Mouse (Mus musculus): ENCODE measurements around the gene Tstd2. TPM values are rescaled to one million over a fixed set of nuclear protein-coding genes. Genes with fewer than 3 reads are reported as not detected.

Gene Tstd2
- polyA plus RNA-seq, 1 experiment from 2014 or later, result 8.3 TPM

GRCm38 (mm10) chr4:46177496-46177895 lies 39.0 kb upstream of the Tstd2 start:
- H3K4me1 ChIP-seq (ENCODE audit: insufficient read depth), result no peaks in the 10 kb centered on the region
- H3K4me2 ChIP-seq (ENCODE audit: low read depth, low read length), result no peak overlapping the region
- DNase-seq (no peak), ATAC-seq (no peak)
- H3K9ac ChIP-seq (replicated peaks), result no peak overlapping the region
- TF ChIP-seq EP300 (IDR thresholded peaks at IDR 0.05; ENCODE audit: low read depth) (no peak), CTCF (IDR thresholded peaks at IDR 0.05; ENCODE audit: low read depth) (no peak)
- no peak overlapping the region for H3K27ac ChIP-seq (ENCODE audit: low read depth)
- H3K36me3 ChIP-seq (replicated peaks; ENCODE audit: insufficient read depth, low read length), result peaks cover 59% of the 10 kb centered on the region
- 87% methylated on average over 7 of the region's 7 CpGs for WGBS (ENCODE audit: insufficient replicate concordance)
- no peak overlapping the region for H3K4me3 ChIP-seq (ENCODE audit: low read depth, low read length)
- H3K27me3 ChIP-seq (ENCODE audit: insufficient read depth, low read length), result no peaks in the 10 kb centered on the region
- no peaks in the 10 kb centered on the region for H3K9me3 ChIP-seq (ENCODE audit: low read length)

- H3K27me3 ChIP-seq (ENCODE audit: insufficient read depth, low read length), result no peaks in the 10 kb centered on the region
- no peak overlapping the region for H3K4me2 ChIP-seq (ENCODE audit: low read depth, low read length)
- 86% methylated on average over 5 of the region's 5 CpGs for WGBS (ENCODE audit: insufficient replicate concordance)
- DNase-seq (no peak), ATAC-seq (no peak)
- H3K27ac ChIP-seq (ENCODE audit: low read depth), result no peak overlapping the region
- no peak overlapping the region for H3K4me3 ChIP-seq (ENCODE audit: low read depth, low read length)
- TF ChIP-seq EP300 (IDR thresholded peaks at IDR 0.05; ENCODE audit: low read depth) (no peak), CTCF (IDR thresholded peaks at IDR 0.05; ENCODE audit: low read depth) (no peak)
- no peaks in the 10 kb centered on the region for H3K4me1 ChIP-seq (ENCODE audit: insufficient read depth)
- peaks cover 57% of the 10 kb centered on the region for H3K36me3 ChIP-seq (replicated peaks; ENCODE audit: insufficient read depth, low read length)
- no peaks in the 10 kb centered on the region for H3K9me3 ChIP-seq (ENCODE audit: low read length)
- no peak overlapping the region for H3K9ac ChIP-seq (replicated peaks)
Measured at GRCm38 (mm10) chr4:46177018-46177417, 38.5 kb upstream of the Tstd2 start.

- 73% methylated on average over 4 of the region's 4 CpGs for WGBS (ENCODE audit: insufficient replicate concordance)
- Histone ChIP-seq H3K4me3 (ENCODE audit: low read depth, low read length) (no peak overlapping the region), H3K27me3 (ENCODE audit: insufficient read depth, low read length) (no peaks in the 10 kb centered on the region), H3K9me3 (ENCODE audit: low read length) (no peaks in the 10 kb centered on the region), H3K9ac (replicated peaks) (no peak overlapping the region), H3K4me2 (ENCODE audit: low read depth, low read length) (no peak overlapping the region), H3K4me1 (ENCODE audit: insufficient read depth) (no peaks in the 10 kb centered on the region), H3K27ac (ENCODE audit: low read depth) (no peak overlapping the region), H3K36me3 (replicated peaks; ENCODE audit: insufficient read depth, low read length) (peaks cover 54% of the 10 kb centered on the region)
- no peak for TF ChIP-seq EP300 (IDR thresholded peaks at IDR 0.05; ENCODE audit: low read depth)
- peak; percentile 28 for TF ChIP-seq CTCF (IDR thresholded peaks at IDR 0.05; ENCODE audit: low read depth)
- DNase-seq, result no peak
- ATAC-seq, result no peak
Measured at GRCm38 (mm10) chr4:46176313-46176712, 37.8 kb upstream of the Tstd2 start.

GRCm38 (mm10) chr4:46171761-46172160 lies 33.3 kb upstream of the Tstd2 start:
- WGBS (ENCODE audit: insufficient replicate concordance), result 75% methylated on average over 7 of the region's 7 CpGs
- no peaks in the 10 kb centered on the region for H3K9me3 ChIP-seq (ENCODE audit: low read length)
- no peaks in the 10 kb centered on the region for H3K4me1 ChIP-seq (ENCODE audit: insufficient read depth)
- peaks cover 80% of the 10 kb centered on the region for H3K36me3 ChIP-seq (replicated peaks; ENCODE audit: insufficient read depth, low read length)
- no peaks in the 10 kb centered on the region for H3K27me3 ChIP-seq (ENCODE audit: insufficient read depth, low read length)
- no peak overlapping the region for H3K9ac ChIP-seq (replicated peaks)
- no peak overlapping the region for H3K27ac ChIP-seq (ENCODE audit: low read depth)
- TF ChIP-seq CTCF (IDR thresholded peaks at IDR 0.05; ENCODE audit: low read depth) (no peak), EP300 (IDR thresholded peaks at IDR 0.05; ENCODE audit: low read depth) (no peak)
- ATAC-seq, result no peak
- DNase-seq, result no peak
- no peak overlapping the region for H3K4me3 ChIP-seq (ENCODE audit: low read depth, low read length)
- no peak overlapping the region for H3K4me2 ChIP-seq (ENCODE audit: low read depth, low read length)

GRCm38 (mm10) chr4:46165831-46166230 lies 27.3 kb upstream of the Tstd2 start:
- 80% methylated on average over 5 of the region's 5 CpGs for WGBS (ENCODE audit: insufficient replicate concordance)
- ATAC-seq (no peak), DNase-seq (no peak)
- no peak overlapping the region for H3K4me3 ChIP-seq (ENCODE audit: low read depth, low read length)
- H3K27me3 ChIP-seq (ENCODE audit: insufficient read depth, low read length), result no peaks in the 10 kb centered on the region
- no peaks in the 10 kb centered on the region for H3K4me1 ChIP-seq (ENCODE audit: insufficient read depth)
- H3K27ac ChIP-seq (ENCODE audit: low read depth), result 0 out of 2 replicates have a peak overlapping the region, but pooled peaks have one; percentile 2
- peaks cover 76% of the 10 kb centered on the region for H3K36me3 ChIP-seq (replicated peaks; ENCODE audit: insufficient read depth, low read length)
- no peak for TF ChIP-seq CTCF (IDR thresholded peaks at IDR 0.05; ENCODE audit: low read depth)
- TF ChIP-seq EP300 (IDR thresholded peaks at IDR 0.05; ENCODE audit: low read depth), result no peak
- no peak overlapping the region for H3K4me2 ChIP-seq (ENCODE audit: low read depth, low read length)
- H3K9me3 ChIP-seq (ENCODE audit: low read length), result no peaks in the 10 kb centered on the region
- H3K9ac ChIP-seq (replicated peaks), result no peak overlapping the region

GRCm38 (mm10) chr4:46164027-46164426 lies 25.5 kb upstream of the Tstd2 start:
- H3K9me3 ChIP-seq (ENCODE audit: low read length), result no peaks in the 10 kb centered on the region
- H3K27me3 ChIP-seq (ENCODE audit: insufficient read depth, low read length), result no peaks in the 10 kb centered on the region
- peaks cover 70% of the 10 kb centered on the region for H3K36me3 ChIP-seq (replicated peaks; ENCODE audit: insufficient read depth, low read length)
- no peak overlapping the region for H3K4me3 ChIP-seq (ENCODE audit: low read depth, low read length)
- 0 out of 2 replicates have a peak, but pooled peaks have one; percentile 13 for ATAC-seq
- 52% methylated on average over 2 of the region's 2 CpGs for WGBS (ENCODE audit: insufficient replicate concordance)
- peak overlapping the region; percentile 48 for H3K27ac ChIP-seq (ENCODE audit: low read depth)
- peak; percentile 27 for DNase-seq
- no peaks in the 10 kb centered on the region for H3K4me1 ChIP-seq (ENCODE audit: insufficient read depth)
- H3K4me2 ChIP-seq (ENCODE audit: low read depth, low read length), result no peak overlapping the region
- TF ChIP-seq EP300 (IDR thresholded peaks at IDR 0.05; ENCODE audit: low read depth) (no peak), CTCF (IDR thresholded peaks at IDR 0.05; ENCODE audit: low read depth) (no peak)
- H3K9ac ChIP-seq (replicated peaks), result no peak overlapping the region

Data from liver, postnatal 0 days (tissue).